Mouse (Mus musculus) kidney, embryonic 15.5 days (tissue): ENCODE measurements around the gene Lpar3. TPM values are rescaled to one million over a fixed set of nuclear protein-coding genes. Genes with fewer than 3 reads are reported as not detected.

ENCODE experiments used
- ATAC-seq: fragments of 200-750 bp; cut with Nextera tagmentation; replicated peaks from 2 replicates; pipeline ENCODE4 v1.8.0; 2017; ENCODE audit warnings: moderate TSS enrichment; ENCODE audit not compliant: low FRiP score
- H3K27ac ChIP-seq: fragments of 300-500 bp; sonication (generic); 2 replicates; pipeline ENCODE4 v1.5.1; 2015; ENCODE audit warnings: mild to moderate bottlenecking, inconsistent platforms
- H3K27me3 ChIP-seq: fragments of 300-500 bp; sonication (generic); 2 replicates; pipeline ENCODE4 v1.6.1; 2015; ENCODE audit warnings: inconsistent platforms
- H3K36me3 ChIP-seq: fragments of 300-500 bp; sonication (generic); 2 replicates; pipeline ENCODE4 v1.6.1; 2015; ENCODE audit warnings: inconsistent platforms
- H3K4me1 ChIP-seq: fragments of 300-500 bp; sonication (generic); 2 replicates; pipeline ENCODE4 v1.6.1; 2015; ENCODE audit warnings: inconsistent platforms
- H3K4me2 ChIP-seq: fragments of 300-500 bp; sonication (generic); 2 replicates; pipeline ENCODE4 v1.6.1; 2015; ENCODE audit warnings: moderate library complexity, mild to moderate bottlenecking, inconsistent platforms
- H3K4me3 ChIP-seq: fragments of 300-500 bp; sonication (generic); replicated peaks from 2 replicates; pipeline ENCODE4 v1.5.1; 2015; ENCODE audit warnings: mild to moderate bottlenecking, inconsistent platforms
- H3K9ac ChIP-seq: fragments of 300-500 bp; sonication (generic); 2 replicates; pipeline ENCODE4 v1.6.1; 2015; ENCODE audit warnings: mild to moderate bottlenecking, inconsistent platforms
- H3K9me3 ChIP-seq: fragments of 300-500 bp; sonication (generic); replicated peaks from 2 replicates; pipeline ENCODE4 v1.6.1; 2016; ENCODE audit warnings: inconsistent platforms
- WGBS: fragments of 180-500 bp; shearing (Covaris S2); methylation state at CpG from one replicate; pipeline ENCODE4 v1.1.7; 2015; ENCODE audit warnings: mixed read lengths; 5-methylcytosine and 5-hydroxymethylcytosine counted together
- polyA plus RNA-seq: library from polyadenylated mRNA; unstranded; fragments of >200 nt; fragmentation: Nextera tagmentation; extraction: Ambion mirVana; gene quantifications from 2 replicates; pipeline ENCODE4 v1.2.1, GENCODE M21; 2015

Gene Lpar3
- polyA plus RNA-seq, 1 experiment from 2014 or later, result 1.1 TPM

- WGBS, result 89% methylated on average over 10 of the region's 10 CpGs
- Histone ChIP-seq H3K36me3 (no peaks in the 10 kb centered on the region), H3K4me1 (no peaks in the 10 kb centered on the region), H3K4me3 (no peak overlapping the region), H3K9ac (no peak overlapping the region), H3K9me3 (no peaks in the 10 kb centered on the region), H3K27me3 (no peaks in the 10 kb centered on the region), H3K27ac (no peak overlapping the region), H3K4me2 (no peak overlapping the region)
- no peak for ATAC-seq
These were observed 43.4 kb downstream of the Lpar3 start for GRCm38 (mm10) chr3:146264146-146264545.

GRCm38 (mm10) chr3:146265545-146266130, 44.9 kb downstream of the Lpar3 start:
- Histone ChIP-seq H3K9me3 (no peaks in the 10 kb centered on the region), H3K27me3 (no peaks in the 10 kb centered on the region), H3K4me1 (0 out of 2 replicates have a peak, but pooled peaks cover 2% of the 10 kb centered on the region), H3K4me3 (no peak overlapping the region), H3K36me3 (no peaks in the 10 kb centered on the region), H3K27ac (no peak overlapping the region), H3K9ac (no peak overlapping the region), H3K4me2 (no peak overlapping the region)
- no peak for ATAC-seq
- 79% methylated on average over 12 of the region's 12 CpGs for WGBS

- no peaks in the 10 kb centered on the region for H3K36me3 ChIP-seq
- no peak overlapping the region for H3K4me3 ChIP-seq
- 87% methylated on average over 14 of the region's 14 CpGs for WGBS
- no peaks in the 10 kb centered on the region for H3K27me3 ChIP-seq
- 0 out of 2 replicates have a peak, but pooled peaks cover 2% of the 10 kb centered on the region for H3K4me1 ChIP-seq
- H3K27ac ChIP-seq, result no peak overlapping the region
- H3K9ac ChIP-seq, result no peak overlapping the region
- H3K4me2 ChIP-seq, result no peak overlapping the region
- no peaks in the 10 kb centered on the region for H3K9me3 ChIP-seq
- no peak for ATAC-seq
These were observed 47.5 kb downstream of the Lpar3 start for GRCm38 (mm10) chr3:146268024-146268801.

- H3K27me3 ChIP-seq, result no peaks in the 10 kb centered on the region
- H3K27ac ChIP-seq, result no peak overlapping the region
- no peaks in the 10 kb centered on the region for H3K9me3 ChIP-seq
- 53% methylated on average over 5 of the region's 5 CpGs for WGBS
- peaks cover 9% of the 10 kb centered on the region; the same call in 1 of the 2 replicates for H3K4me1 ChIP-seq
- H3K4me2 ChIP-seq, result no peak overlapping the region
- ATAC-seq, result no peak
- H3K9ac ChIP-seq, result no peak overlapping the region
- no peaks in the 10 kb centered on the region for H3K36me3 ChIP-seq
- no peak overlapping the region for H3K4me3 ChIP-seq
These were observed 53.7 kb downstream of the Lpar3 start for GRCm38 (mm10) chr3:146274503-146274902.

- Histone ChIP-seq H3K4me3 (no peak overlapping the region), H3K4me2 (no peak overlapping the region), H3K4me1 (peaks cover 9% of the 10 kb centered on the region; the same call in 1 of the 2 replicates), H3K36me3 (no peaks in the 10 kb centered on the region), H3K27me3 (no peaks in the 10 kb centered on the region), H3K9me3 (no peaks in the 10 kb centered on the region), H3K9ac (no peak overlapping the region), H3K27ac (no peak overlapping the region)
- 52% methylated on average over 11 of the region's 11 CpGs for WGBS
- ATAC-seq, result no peak
These were observed 54.7 kb downstream of the Lpar3 start for GRCm38 (mm10) chr3:146275360-146276025.

GRCm38 (mm10) chr3:146276026-146276409, 55.3 kb downstream of the Lpar3 start:
- no peak overlapping the region for H3K4me2 ChIP-seq
- no peaks in the 10 kb centered on the region for H3K27me3 ChIP-seq
- ATAC-seq, result no peak
- H3K4me3 ChIP-seq, result no peak overlapping the region
- no peaks in the 10 kb centered on the region for H3K9me3 ChIP-seq
- WGBS, result 38% methylated on average over 4 of the region's 4 CpGs
- H3K9ac ChIP-seq, result no peak overlapping the region
- peaks cover 9% of the 10 kb centered on the region; the same call in 1 of the 2 replicates for H3K4me1 ChIP-seq
- no peak overlapping the region for H3K27ac ChIP-seq
- no peaks in the 10 kb centered on the region for H3K36me3 ChIP-seq

- WGBS, result 92% methylated on average over 4 of the region's 4 CpGs
These were observed 56.2 kb downstream of the Lpar3 start for GRCm38 (mm10) chr3:146276991-146277390.

GRCm38 (mm10) chr3:146277456-146277855, 56.7 kb downstream of the Lpar3 start:
- Histone ChIP-seq H3K4me3 (no peak overlapping the region), H3K27me3 (no peaks in the 10 kb centered on the region), H3K36me3 (no peaks in the 10 kb centered on the region), H3K27ac (no peak overlapping the region), H3K9me3 (no peaks in the 10 kb centered on the region), H3K4me1 (peaks cover 9% of the 10 kb centered on the region; the same call in 1 of the 2 replicates), H3K9ac (no peak overlapping the region), H3K4me2 (no peak overlapping the region)
- no peak for ATAC-seq
- 78% methylated on average over 11 of the region's 11 CpGs for WGBS

More at GRCm38 (mm10) chr3:146276991-146277390, 56.2 kb downstream of the Lpar3 start:
- no peak overlapping the region for H3K9ac ChIP-seq
- no peak overlapping the region for H3K4me3 ChIP-seq
- no peaks in the 10 kb centered on the region for H3K9me3 ChIP-seq
- no peak for ATAC-seq
- no peak overlapping the region for H3K27ac ChIP-seq
- H3K4me1 ChIP-seq, result peaks cover 9% of the 10 kb centered on the region; the same call in 1 of the 2 replicates
- no peaks in the 10 kb centered on the region for H3K27me3 ChIP-seq
- H3K36me3 ChIP-seq, result no peaks in the 10 kb centered on the region
- no peak overlapping the region for H3K4me2 ChIP-seq

GRCm38 (mm10) chr3:146278195-146279140, 57.7 kb downstream of the Lpar3 start:
- H3K4me3 ChIP-seq, result no peak overlapping the region
- H3K9ac ChIP-seq, result no peak overlapping the region
- H3K4me2 ChIP-seq, result no peak overlapping the region
- H3K27ac ChIP-seq, result no peak overlapping the region
- no peaks in the 10 kb centered on the region for H3K36me3 ChIP-seq
- 45% methylated on average over 13 of the region's 13 CpGs for WGBS
- H3K4me1 ChIP-seq, result peaks cover 9% of the 10 kb centered on the region; the same call in 1 of the 2 replicates
- H3K9me3 ChIP-seq, result no peaks in the 10 kb centered on the region
- H3K27me3 ChIP-seq, result no peaks in the 10 kb centered on the region
- ATAC-seq, result 0 out of 2 replicates have a peak, but pooled peaks have one; percentile 54

- H3K4me2 ChIP-seq, result no peak overlapping the region
- no peak for ATAC-seq
- no peaks in the 10 kb centered on the region for H3K9me3 ChIP-seq
- H3K4me1 ChIP-seq, result no peaks in the 10 kb centered on the region
- H3K36me3 ChIP-seq, result no peaks in the 10 kb centered on the region
- H3K27me3 ChIP-seq, result no peaks in the 10 kb centered on the region
- 66% methylated on average over 3 of the region's 3 CpGs for WGBS
- H3K27ac ChIP-seq, result no peak overlapping the region
- no peak overlapping the region for H3K4me3 ChIP-seq
- no peak overlapping the region for H3K9ac ChIP-seq
These were observed 63.1 kb downstream of the Lpar3 start for GRCm38 (mm10) chr3:146283732-146284361.

GRCm38 (mm10) chr3:146286118-146286517, 65.4 kb downstream of the Lpar3 start:
- ATAC-seq, result no peak
- Histone ChIP-seq H3K9ac (no peak overlapping the region), H3K36me3 (no peaks in the 10 kb centered on the region), H3K27ac (no peak overlapping the region), H3K4me2 (no peak overlapping the region), H3K9me3 (no peaks in the 10 kb centered on the region), H3K27me3 (no peaks in the 10 kb centered on the region), H3K4me1 (no peaks in the 10 kb centered on the region), H3K4me3 (no peak overlapping the region)
- 81% methylated on average over 4 of the region's 4 CpGs for WGBS
